Comparison of ENCODE assay signal across 8 mouse cellular contexts in genomic region chr12:81026277-81026994, GRCm38 (mm10). TPM values are rescaled to one million over a fixed set of nuclear protein-coding genes. Genes with fewer than 3 reads are reported as not detected.
DNase-seq lines count a peak whose midpoint lies in the region; ATAC-seq and TF ChIP-seq lines count a peak whose summit lies in the region.

Smoc1 (plus strand) TSS chr12:81026808.

- no peak within 1 kb of the TSS for H3K27ac ChIP-seq in cortical plate, adult 2 months (ENCODE audit: insufficient read depth, low read length)
- no peak within 1 kb of the TSS for H3K27ac ChIP-seq in intestine, embryonic 16.5 days (ENCODE audit: low read length)
- H3K27ac ChIP-seq in neural tube, embryonic 11.5 days (ENCODE audit: low read depth, low read length), result no peak within 1 kb of the TSS

- WGBS in intestine, embryonic 16.5 days, result 4% methylated on average over 39 of the region's 42 CpGs
- 4% methylated on average over 35 of the region's 42 CpGs for WGBS in neural tube, embryonic 11.5 days

- H3K9ac ChIP-seq in intestine, embryonic 16.5 days (ENCODE audit: low read depth, low read length), result peak within 1 kb of the TSS; percentile 67
- H3K9ac ChIP-seq in neural tube, embryonic 11.5 days (ENCODE audit: low read length), result peak within 1 kb of the TSS; percentile 46

- peak; percentile 86 for ATAC-seq in intestine, embryonic 16.5 days
- peak; percentile 89 for ATAC-seq in neural tube, embryonic 11.5 days (ENCODE audit: insufficient read depth, low FRiP score, low TSS enrichment)

- TF ChIP-seq POLR2A in cortical plate, adult 2 months (IDR thresholded peaks at IDR 0.05; ENCODE audit: extremely low read depth, insufficient read depth, low read length), result 0 out of 2 replicates have a peak, but pooled peaks have one; percentile 42

- intact Hi-C loops in left cerebral cortex, postnatal 4 days (cut with DNase I), result no loop called here

- DNase-seq in layer of hippocampus, adult 11-12 months (ENCODE audit: low spot score), result peak; percentile 68
- no peak for DNase-seq in layer of hippocampus, adult 9-10 months (ENCODE audit: low spot score)
- peak; percentile 55 for DNase-seq in gastrocnemius, postnatal 10 days
- peak; percentile 87 for DNase-seq in left cerebral cortex, postnatal 4 days
- peak; percentile 87 for DNase-seq in neural tube, embryonic 11.5 days (ENCODE audit: low spot score)
- DNase-seq in thymus, postnatal 14 days, result peak; percentile 82

- no peaks in the 10 kb centered on the region; the same call in 1 of the 2 replicates for H3K4me1 ChIP-seq in cortical plate, adult 2 months (ENCODE audit: control insufficient read depth, insufficient read depth, low read length)
- 0 out of 2 replicates have a peak, but pooled peaks cover 4% of the 10 kb centered on the region for H3K4me1 ChIP-seq in intestine, embryonic 16.5 days (ENCODE audit: control insufficient read depth, insufficient read depth, low read length)
- peaks cover 8% of the 10 kb centered on the region for H3K4me1 ChIP-seq in neural tube, embryonic 11.5 days (ENCODE audit: control insufficient read depth, insufficient read depth, low read length)

- peak within 1 kb of the TSS; percentile 89 for H3K4me2 ChIP-seq in intestine, embryonic 16.5 days (ENCODE audit: low read depth, low read length)
- peak within 1 kb of the TSS; percentile 75 for H3K4me2 ChIP-seq in neural tube, embryonic 11.5 days (ENCODE audit: low read depth)

- H3K36me3 ChIP-seq in intestine, embryonic 16.5 days (ENCODE audit: control insufficient read depth, insufficient read depth, low read length), result no peaks in the 10 kb centered on the region
- H3K36me3 ChIP-seq in neural tube, embryonic 11.5 days (ENCODE audit: control insufficient read depth, insufficient read depth, low read length), result no peaks in the 10 kb centered on the region

- TF ChIP-seq CTCF in cortical plate, adult 2 months (IDR thresholded peaks at IDR 0.05; ENCODE audit: extremely low read depth, insufficient read depth, low read length), result no peak

- peak within 1 kb of the TSS; percentile 50 for H3K4me3 ChIP-seq in cortical plate, adult 2 months (ENCODE audit: insufficient read depth, low read length)
- peak within 1 kb of the TSS; percentile 61 for H3K4me3 ChIP-seq in intestine, embryonic 16.5 days (ENCODE audit: low read length)
- peak within 1 kb of the TSS; percentile 55 for H3K4me3 ChIP-seq in neural tube, embryonic 11.5 days (ENCODE audit: low read depth, low read length)

- peaks cover 21% of the 10 kb centered on the region; the same call in 1 of the 2 replicates for H3K27me3 ChIP-seq in intestine, embryonic 16.5 days (replicated peaks; ENCODE audit: control insufficient read depth, insufficient read depth, low read length)
- peaks cover 11% of the 10 kb centered on the region for H3K27me3 ChIP-seq in neural tube, embryonic 11.5 days (ENCODE audit: control insufficient read depth, insufficient read depth, low read length)

- no peaks in the 10 kb centered on the region for H3K9me3 ChIP-seq in intestine, embryonic 16.5 days (ENCODE audit: control insufficient read depth, low read length)
- H3K9me3 ChIP-seq in neural tube, embryonic 11.5 days (ENCODE audit: control insufficient read depth, low read length), result no peaks in the 10 kb centered on the region

RNA-seq across cellular contexts. Expression of gene Smoc1, which starts in this region (rescaled TPM):
- polyA plus RNA-seq in cortical plate, adult 2 months (2012; rRNA removed), result 8.0 and 8.5 TPM in 2 replicates
- 1 to 10 TPM; 2.5 to 3.3 TPM for total RNA-seq in gastrocnemius, postnatal 10 days (2021)
- polyA plus RNA-seq in intestine, embryonic 16.5 days (2015; fragmentation: Nextera tagmentation; extraction: Ambion mirVana), result 9.2 and 9.6 TPM in 2 replicates
- 10 to 100 TPM; 15.8 to 17.2 TPM for total RNA-seq in left cerebral cortex, postnatal 4 days (2021)
- 13.1 and 14.0 TPM in 2 replicates for polyA plus RNA-seq in neural tube, embryonic 11.5 days (2014; fragmentation: Nextera tagmentation; extraction: Ambion mirVana)
